Mouse (Mus musculus) cerebellum, adult 11 months (tissue): ENCODE results near the gene Mterf2.
A peak's percentile ranks its signal among the peaks of the same experiment; 100 is the strongest.

ENCODE experiments used
- DNase-seq: peaks from one replicate; pipeline ENCODE4 v3.0.0; 2022

The Mterf2 gene

GRCm38 (mm10) chr10:85127395-85128287, at the start of gene Mterf2:
TSS of gene Mterf2 (minus strand) at chr10:85128027.
- peak; percentile 96 for DNase-seq

- no peak for DNase-seq
Observed at GRCm38 (mm10) chr10:85176640-85177039, 48.8 kb upstream of the Mterf2 start.

GRCm38 (mm10) chr10:85165306-85165705, 37.5 kb upstream of the Mterf2 start:
- no peak for DNase-seq

GRCm38 (mm10) chr10:85164791-85165190, 37.0 kb upstream of the Mterf2 start:
- no peak for DNase-seq

- no peak for DNase-seq
Observed at GRCm38 (mm10) chr10:85161745-85162351, 34.0 kb upstream of the Mterf2 start.

GRCm38 (mm10) chr10:85159989-85160619, 32.3 kb upstream of the Mterf2 start:
- no peak for DNase-seq

GRCm38 (mm10) chr10:85157451-85157850, 29.6 kb upstream of the Mterf2 start:
- no peak for DNase-seq

- peak; percentile 65 for DNase-seq
Observed at GRCm38 (mm10) chr10:85154195-85154594, 26.4 kb upstream of the Mterf2 start.

- DNase-seq = no peak
Observed at GRCm38 (mm10) chr10:85149226-85149625, 21.4 kb upstream of the Mterf2 start.

- DNase-seq = peak; percentile 32
Observed at GRCm38 (mm10) chr10:85146282-85146681, 18.5 kb upstream of the Mterf2 start.

GRCm38 (mm10) chr10:85141465-85141864, 13.6 kb upstream of the Mterf2 start:
- no peak for DNase-seq

GRCm38 (mm10) chr10:85136573-85136972, 8.7 kb upstream of the Mterf2 start:
- no peak for DNase-seq

- DNase-seq = no peak
Observed at GRCm38 (mm10) chr10:85128453-85128852, 626 bp upstream of the Mterf2 start.

GRCm38 (mm10) chr10:85125184-85125583, 2.6 kb downstream of the Mterf2 start:
- DNase-seq = no peak

- DNase-seq = no peak
Observed at GRCm38 (mm10) chr10:85114409-85114808, 13.4 kb downstream of the Mterf2 start.

- peak; percentile 20 for DNase-seq
Observed at GRCm38 (mm10) chr10:85103085-85103885, 24.5 kb downstream of the Mterf2 start.

- DNase-seq = peak; percentile 72
Observed at GRCm38 (mm10) chr10:85102247-85103084, 25.4 kb downstream of the Mterf2 start, which contains the start of the genes Fhl4 and Tmem263. TSS of gene Fhl4 (minus strand) at chr10:85102495. TSS of gene Tmem263 (plus strand) at chr10:85102627.

GRCm38 (mm10) chr10:85101841-85102240, 26.0 kb downstream of the Mterf2 start:
- peak; percentile 33 for DNase-seq

GRCm38 (mm10) chr10:85071605-85072152, 56.1 kb downstream of the Mterf2 start:
- DNase-seq = no peak
